Mouse (Mus musculus): ENCODE measurements at regions not wholly inside any gene's neighbourhood (a gene's known extent, or its start where the extent isn't known, plus 50 kb on each side); places are given as distances from the start of the nearest gene placed in this dataset.

DNA sequence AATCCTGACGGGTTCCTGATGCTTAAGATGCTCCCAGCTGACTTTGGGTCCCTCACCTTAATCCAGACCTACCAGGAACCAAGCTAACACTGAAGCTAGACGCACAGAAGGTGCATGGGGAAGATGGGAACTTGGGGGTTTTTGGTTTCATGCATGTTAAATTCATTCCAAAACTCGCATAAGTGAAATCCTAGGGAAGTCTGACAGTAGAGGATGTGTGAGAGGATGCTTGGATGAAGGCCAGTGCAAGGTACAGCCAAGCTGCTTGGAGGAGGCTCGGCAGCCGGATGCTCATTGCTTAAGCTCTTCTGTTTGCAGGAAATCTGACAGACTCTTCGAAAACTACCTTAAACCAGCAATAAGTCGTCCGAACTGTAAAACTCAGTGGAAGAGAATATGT lies 355.1 kb upstream of the Map3k7 start:
- no peak for TF ChIP-seq CTCF (IDR thresholded peaks at IDR 0.05; ENCODE audit: low read depth)
- no peaks in the 10 kb centered on the region for H3K27me3 ChIP-seq (replicated peaks; ENCODE audit: control insufficient read depth, insufficient read depth, low read length)
- no peaks in the 10 kb centered on the region for H3K36me3 ChIP-seq (ENCODE audit: control insufficient read depth, insufficient read depth)
- no peak overlapping the region for H3K4me3 ChIP-seq (ENCODE audit: low read depth, low read length)
- H3K27ac ChIP-seq (ENCODE audit: low read depth, low read length) = no peak overlapping the region
- WGBS = 76% methylated on average over 8 of the region's 8 CpGs
- H3K4me1 ChIP-seq (replicated peaks; ENCODE audit: control insufficient read depth, insufficient read depth, low read length) = no peaks in the 10 kb centered on the region
- ATAC-seq = no peak
- no peaks in the 10 kb centered on the region for H3K9me3 ChIP-seq (ENCODE audit: control insufficient read depth)
- no peak overlapping the region for H3K9ac ChIP-seq (ENCODE audit: low read depth, low read length)
- no peak overlapping the region for H3K4me2 ChIP-seq (replicated peaks; ENCODE audit: low read depth)

DNA sequence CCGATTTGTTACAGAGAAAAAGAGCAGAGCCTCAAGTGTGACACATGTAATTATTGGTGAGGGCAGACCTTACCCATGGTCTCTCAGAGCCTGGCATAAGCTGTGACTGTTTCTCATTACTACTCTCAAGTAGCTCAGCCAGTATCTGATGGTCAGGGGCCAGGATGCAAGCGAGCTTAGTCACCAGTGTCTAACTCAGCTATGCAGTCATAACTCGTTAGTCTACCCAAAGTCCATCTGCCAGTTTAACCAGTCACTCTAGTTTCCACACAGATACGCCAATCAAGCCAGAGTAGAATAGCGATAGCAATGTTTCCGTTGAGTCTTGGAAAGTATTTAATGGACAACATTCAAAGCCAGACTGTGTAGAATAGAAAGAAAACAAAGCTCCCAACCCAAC lies 354.3 kb upstream of the Map3k7 start:
- Histone ChIP-seq H3K27ac (ENCODE audit: low read depth, low read length) (no peak overlapping the region), H3K9me3 (ENCODE audit: control insufficient read depth) (no peaks in the 10 kb centered on the region), H3K27me3 (replicated peaks; ENCODE audit: control insufficient read depth, insufficient read depth, low read length) (no peaks in the 10 kb centered on the region), H3K4me1 (replicated peaks; ENCODE audit: control insufficient read depth, insufficient read depth, low read length) (no peaks in the 10 kb centered on the region), H3K36me3 (ENCODE audit: control insufficient read depth, insufficient read depth) (no peaks in the 10 kb centered on the region), H3K9ac (ENCODE audit: low read depth, low read length) (no peak overlapping the region), H3K4me2 (replicated peaks; ENCODE audit: low read depth) (no peak overlapping the region), H3K4me3 (ENCODE audit: low read depth, low read length) (no peak overlapping the region)
- TF ChIP-seq CTCF (IDR thresholded peaks at IDR 0.05; ENCODE audit: low read depth) = no peak
- no peak for ATAC-seq
- 86% methylated on average over 6 of the region's 6 CpGs for WGBS

- 56% methylated on average over 8 of the region's 8 CpGs for WGBS
- Histone ChIP-seq H3K27ac (ENCODE audit: low read depth, low read length) (no peak overlapping the region), H3K4me3 (ENCODE audit: low read depth, low read length) (no peak overlapping the region), H3K27me3 (replicated peaks; ENCODE audit: control insufficient read depth, insufficient read depth, low read length) (no peaks in the 10 kb centered on the region), H3K9me3 (ENCODE audit: control insufficient read depth) (no peaks in the 10 kb centered on the region), H3K36me3 (ENCODE audit: control insufficient read depth, insufficient read depth) (no peaks in the 10 kb centered on the region), H3K4me1 (replicated peaks; ENCODE audit: control insufficient read depth, insufficient read depth, low read length) (no peaks in the 10 kb centered on the region), H3K4me2 (replicated peaks; ENCODE audit: low read depth) (no peak overlapping the region), H3K9ac (ENCODE audit: low read depth, low read length) (no peak overlapping the region)
- no peak for ATAC-seq
- no peak for TF ChIP-seq CTCF (IDR thresholded peaks at IDR 0.05; ENCODE audit: low read depth)
Measured at GRCm38 (mm10) chr4:31612147-31612824, 351.6 kb upstream of the Map3k7 start.

DNA sequence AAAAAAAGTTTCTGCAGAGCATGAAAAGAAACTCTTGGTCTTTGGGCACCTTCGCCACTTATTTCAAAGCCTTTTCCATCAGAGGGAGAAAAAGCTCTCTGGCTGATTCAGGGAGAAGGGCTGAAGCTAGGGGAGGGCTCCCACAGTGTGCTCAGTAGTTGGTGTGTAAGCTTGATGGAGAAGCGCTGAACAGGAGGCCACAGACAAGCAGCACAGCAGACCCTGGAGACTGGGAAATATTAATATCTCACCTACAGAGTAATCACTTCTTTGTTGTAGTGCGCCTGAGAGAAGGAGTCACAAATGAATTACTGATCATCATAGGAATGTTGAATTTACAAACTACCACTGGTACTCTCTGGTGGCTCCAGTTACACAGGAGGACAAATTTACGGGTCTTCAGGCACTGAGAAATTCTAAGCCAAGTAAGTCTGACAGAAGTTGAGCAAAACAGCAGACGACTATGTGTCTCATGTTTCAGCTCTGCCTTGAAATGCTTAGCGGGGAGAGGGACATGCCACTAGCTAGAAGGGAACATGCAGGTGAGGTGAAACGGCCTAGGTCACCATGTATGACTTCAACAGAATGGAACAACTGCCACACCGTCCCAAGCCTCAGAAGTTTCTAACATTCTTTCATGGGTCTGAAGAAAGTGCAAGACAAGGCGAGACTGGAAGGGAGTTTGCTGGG lies 350.9 kb upstream of the Map3k7 start:
- TF ChIP-seq CTCF (IDR thresholded peaks at IDR 0.05; ENCODE audit: low read depth) = no peak
- no peaks in the 10 kb centered on the region for H3K36me3 ChIP-seq (ENCODE audit: control insufficient read depth, insufficient read depth)
- H3K9me3 ChIP-seq (ENCODE audit: control insufficient read depth) = no peaks in the 10 kb centered on the region
- no peak overlapping the region for H3K4me2 ChIP-seq (replicated peaks; ENCODE audit: low read depth)
- no peak for ATAC-seq
- no peaks in the 10 kb centered on the region for H3K4me1 ChIP-seq (replicated peaks; ENCODE audit: control insufficient read depth, insufficient read depth, low read length)
- no peak overlapping the region for H3K27ac ChIP-seq (ENCODE audit: low read depth, low read length)
- H3K4me3 ChIP-seq (ENCODE audit: low read depth, low read length) = no peak overlapping the region
- WGBS = 73% methylated on average over 9 of the region's 9 CpGs
- no peak overlapping the region for H3K9ac ChIP-seq (ENCODE audit: low read depth, low read length)
- no peaks in the 10 kb centered on the region for H3K27me3 ChIP-seq (replicated peaks; ENCODE audit: control insufficient read depth, insufficient read depth, low read length)

DNA sequence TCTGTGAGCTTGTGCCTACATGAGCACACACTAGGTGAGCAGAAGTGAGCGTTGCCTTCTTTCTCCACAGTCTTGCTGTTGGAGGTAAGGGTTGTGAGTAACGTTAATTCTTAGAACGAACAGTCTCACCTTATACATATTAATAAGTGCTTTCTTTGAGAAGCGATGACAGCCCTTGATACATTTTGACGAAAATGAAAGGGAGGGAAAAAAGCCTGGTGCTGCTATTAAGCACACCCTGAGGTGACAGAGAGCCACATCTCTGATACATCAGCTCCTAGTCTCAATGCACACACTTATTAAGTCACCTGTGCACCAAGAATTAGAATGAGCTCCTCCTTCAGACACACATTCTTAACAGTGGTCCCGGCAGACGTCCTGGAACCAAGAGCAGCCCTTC lies 346.3 kb upstream of the Map3k7 start:
- no peak for ATAC-seq
- Histone ChIP-seq H3K4me2 (replicated peaks; ENCODE audit: low read depth) (no peak overlapping the region), H3K27ac (ENCODE audit: low read depth, low read length) (no peak overlapping the region), H3K27me3 (replicated peaks; ENCODE audit: control insufficient read depth, insufficient read depth, low read length) (no peaks in the 10 kb centered on the region), H3K36me3 (ENCODE audit: control insufficient read depth, insufficient read depth) (no peaks in the 10 kb centered on the region), H3K4me1 (replicated peaks; ENCODE audit: control insufficient read depth, insufficient read depth, low read length) (no peaks in the 10 kb centered on the region), H3K9me3 (ENCODE audit: control insufficient read depth) (no peaks in the 10 kb centered on the region), H3K9ac (ENCODE audit: low read depth, low read length) (no peak overlapping the region), H3K4me3 (ENCODE audit: low read depth, low read length) (no peak overlapping the region)
- no peak for TF ChIP-seq CTCF (IDR thresholded peaks at IDR 0.05; ENCODE audit: low read depth)
- 70% methylated on average over 7 of the region's 7 CpGs for WGBS

- TF ChIP-seq CTCF (IDR thresholded peaks at IDR 0.05; ENCODE audit: low read depth) = no peak
- H3K4me3 ChIP-seq (ENCODE audit: low read depth, low read length) = no peak overlapping the region
- no peak for ATAC-seq
- H3K4me2 ChIP-seq (replicated peaks; ENCODE audit: low read depth) = no peak overlapping the region
- H3K9me3 ChIP-seq (ENCODE audit: control insufficient read depth) = no peaks in the 10 kb centered on the region
- 34% methylated on average over 4 of the region's 4 CpGs for WGBS
- no peaks in the 10 kb centered on the region for H3K4me1 ChIP-seq (replicated peaks; ENCODE audit: control insufficient read depth, insufficient read depth, low read length)
- no peaks in the 10 kb centered on the region for H3K36me3 ChIP-seq (ENCODE audit: control insufficient read depth, insufficient read depth)
- H3K27me3 ChIP-seq (replicated peaks; ENCODE audit: control insufficient read depth, insufficient read depth, low read length) = no peaks in the 10 kb centered on the region
- H3K9ac ChIP-seq (ENCODE audit: low read depth, low read length) = no peak overlapping the region
- H3K27ac ChIP-seq (ENCODE audit: low read depth, low read length) = no peak overlapping the region
Measured at GRCm38 (mm10) chr4:31618026-31618425, 345.9 kb upstream of the Map3k7 start.
